Mouse (Mus musculus) effector memory CD4-positive, alpha-beta T cell, adult 7 months (primary cell): ENCODE data around the gene Hist1h4d. TPM values are rescaled to one million over a fixed set of nuclear protein-coding genes. Genes with fewer than 3 reads are reported as not detected.

Experiments
- polyA plus RNA-seq: library from polyadenylated mRNA; unstranded; fragments of 100-300 nt; shearing (Covaris generic); gene quantifications from one replicate; pipeline ENCODE4 v1.2.1, GENCODE M21; 2017

Hist1h4d gene
- polyA plus RNA-seq: 15.2 TPM

GRCm38 (mm10) chr13:23581408-23582218, at the start of gene Hist1h4d:
Gene Hist1h4d (plus strand): TSS chr13:23581598.

DNA sequence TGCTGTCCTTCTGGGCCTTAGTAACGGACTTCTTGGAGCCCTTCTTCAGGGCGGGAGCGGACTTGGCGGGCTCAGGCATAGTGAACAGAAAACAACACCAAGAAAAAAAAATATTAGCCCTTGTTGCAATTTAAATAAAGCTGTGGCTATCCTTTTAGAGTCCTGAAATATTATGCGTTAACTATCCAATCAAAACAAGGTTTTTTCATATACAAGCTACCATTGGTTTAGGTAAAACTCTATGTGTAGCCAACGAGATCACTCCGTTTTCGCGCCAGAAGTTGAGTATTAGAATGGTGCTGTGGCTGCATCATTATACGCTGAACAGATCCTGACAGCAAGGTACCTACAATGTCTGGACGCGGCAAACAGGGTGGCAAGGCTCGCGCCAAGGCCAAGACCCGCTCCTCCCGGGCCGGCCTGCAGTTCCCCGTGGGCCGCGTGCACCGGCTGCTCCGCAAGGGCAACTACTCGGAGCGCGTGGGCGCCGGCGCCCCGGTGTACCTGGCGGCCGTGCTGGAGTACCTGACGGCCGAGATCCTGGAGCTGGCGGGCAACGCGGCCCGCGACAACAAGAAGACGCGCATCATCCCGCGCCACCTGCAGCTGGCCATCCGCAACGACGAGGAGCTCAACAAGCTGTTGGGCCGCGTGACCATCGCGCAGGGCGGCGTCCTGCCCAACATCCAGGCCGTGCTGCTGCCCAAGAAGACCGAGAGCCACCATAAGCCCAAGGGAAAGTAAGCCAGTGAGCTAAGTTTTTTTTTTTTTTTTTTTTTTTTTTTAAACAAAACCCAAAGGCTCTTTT, 47.6 kb upstream of the Hist1h4d start, which contains the start of gene Hist1h2af:
TSS of gene Hist1h2af (plus strand) at position 347 of the 808 bp plus-strand sequence.

DNA sequence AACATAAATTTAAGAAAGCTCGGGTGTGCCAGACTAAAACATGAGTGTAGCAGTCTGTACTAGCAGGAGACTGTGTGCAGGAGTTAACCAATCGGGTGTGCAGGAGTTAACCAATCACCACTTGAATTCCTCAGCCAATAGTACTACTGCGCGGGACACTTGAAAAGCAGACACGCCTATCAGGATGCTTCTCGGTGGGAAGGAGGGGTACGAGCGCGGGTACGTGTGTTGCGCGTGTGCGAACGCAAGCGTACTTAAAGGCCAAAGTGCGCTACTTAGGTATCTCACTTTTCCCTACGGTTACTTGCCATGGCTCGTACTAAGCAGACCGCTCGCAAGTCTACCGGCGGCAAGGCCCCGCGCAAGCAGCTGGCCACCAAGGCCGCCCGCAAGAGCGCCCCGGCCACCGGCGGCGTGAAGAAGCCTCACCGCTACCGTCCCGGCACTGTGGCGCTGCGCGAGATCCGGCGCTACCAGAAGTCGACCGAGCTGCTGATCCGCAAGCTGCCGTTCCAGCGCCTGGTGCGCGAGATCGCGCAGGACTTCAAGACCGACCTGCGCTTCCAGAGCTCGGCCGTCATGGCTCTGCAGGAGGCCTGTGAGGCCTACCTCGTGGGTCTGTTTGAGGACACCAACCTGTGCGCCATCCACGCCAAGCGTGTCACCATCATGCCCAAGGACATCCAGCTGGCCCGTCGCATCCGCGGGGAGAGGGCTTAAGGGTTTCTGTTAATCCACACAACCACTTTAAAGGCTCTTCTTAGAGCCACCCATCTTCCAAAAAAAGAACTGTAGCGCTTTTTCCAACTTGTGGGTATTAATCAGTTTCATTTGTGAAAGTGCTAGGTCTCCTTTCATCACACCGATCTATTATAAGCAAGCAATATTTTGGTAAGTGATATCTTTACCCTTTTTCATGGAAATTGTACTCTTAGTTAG, 46.0 kb upstream of the Hist1h4d start, which contains the start of gene Hist1h3g:
TSS of gene Hist1h3g (plus strand) at position 286 of the 939 bp plus-strand sequence.

DNA sequence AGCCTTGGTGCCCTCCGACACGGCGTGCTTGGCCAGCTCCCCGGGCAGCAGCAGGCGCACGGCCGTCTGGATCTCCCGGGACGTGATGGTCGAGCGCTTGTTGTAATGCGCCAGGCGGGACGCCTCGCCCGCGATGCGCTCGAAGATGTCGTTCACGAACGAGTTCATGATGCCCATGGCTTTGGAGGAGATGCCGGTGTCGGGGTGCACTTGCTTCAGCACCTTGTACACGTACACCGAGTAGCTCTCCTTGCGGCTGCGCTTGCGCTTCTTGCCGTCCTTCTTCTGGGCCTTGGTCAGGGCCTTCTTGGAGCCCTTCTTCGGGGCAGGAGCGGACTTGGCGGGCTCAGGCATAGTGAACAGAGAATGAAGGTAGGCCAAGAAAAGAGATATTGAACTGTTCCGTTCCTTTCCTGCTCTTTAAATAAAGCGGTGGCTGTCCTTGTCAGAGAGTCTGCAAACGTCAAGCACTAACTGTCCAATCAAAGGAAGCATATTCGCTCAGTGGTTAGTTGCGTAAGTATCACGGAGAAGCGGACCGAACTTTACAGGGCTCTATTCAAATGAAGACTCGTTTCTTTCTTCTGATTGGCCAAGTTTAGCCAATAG, 38.3 kb upstream of the Hist1h4d start, which contains the start of gene Hist1h2bh:
TSS of gene Hist1h2bh (minus strand) at position 394 of the 609 bp plus-strand sequence.

DNA sequence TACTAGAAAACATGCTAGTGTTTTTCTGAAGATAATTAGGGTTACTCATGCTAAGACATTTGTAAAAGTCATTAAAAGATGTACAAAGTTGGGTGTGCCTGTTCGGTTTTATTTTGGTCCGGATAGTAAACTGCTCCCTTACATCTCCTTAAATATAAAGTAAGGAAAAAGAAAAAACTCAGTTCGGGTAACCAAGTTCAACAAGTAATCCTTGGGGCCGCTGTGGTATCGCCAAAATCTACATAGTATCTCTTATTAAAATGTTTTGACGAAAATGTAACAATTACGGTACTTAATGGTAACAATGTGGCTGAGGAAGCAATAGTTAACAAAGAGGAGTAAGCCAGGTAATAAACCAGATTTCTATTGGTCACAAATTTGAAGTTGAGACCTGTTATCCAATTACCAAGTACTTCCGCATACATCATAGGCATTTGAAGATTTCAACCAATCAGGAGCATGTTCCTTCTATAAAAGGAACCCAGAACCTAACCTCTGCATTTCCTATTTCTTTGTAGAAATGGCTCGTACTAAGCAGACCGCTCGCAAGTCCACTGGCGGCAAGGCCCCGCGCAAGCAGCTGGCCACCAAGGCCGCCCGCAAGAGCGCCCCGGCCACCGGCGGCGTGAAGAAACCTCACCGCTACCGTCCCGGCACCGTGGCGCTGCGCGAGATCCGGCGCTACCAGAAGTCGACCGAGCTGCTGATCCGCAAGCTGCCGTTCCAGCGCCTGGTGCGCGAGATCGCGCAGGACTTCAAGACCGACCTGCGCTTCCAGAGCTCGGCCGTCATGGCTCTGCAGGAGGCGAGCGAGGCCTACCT, 37.2 kb upstream of the Hist1h4d start, which contains the start of gene Hist1h3f:
TSS of gene Hist1h3f (plus strand) at position 88 of the 822 bp plus-strand sequence.

DNA sequence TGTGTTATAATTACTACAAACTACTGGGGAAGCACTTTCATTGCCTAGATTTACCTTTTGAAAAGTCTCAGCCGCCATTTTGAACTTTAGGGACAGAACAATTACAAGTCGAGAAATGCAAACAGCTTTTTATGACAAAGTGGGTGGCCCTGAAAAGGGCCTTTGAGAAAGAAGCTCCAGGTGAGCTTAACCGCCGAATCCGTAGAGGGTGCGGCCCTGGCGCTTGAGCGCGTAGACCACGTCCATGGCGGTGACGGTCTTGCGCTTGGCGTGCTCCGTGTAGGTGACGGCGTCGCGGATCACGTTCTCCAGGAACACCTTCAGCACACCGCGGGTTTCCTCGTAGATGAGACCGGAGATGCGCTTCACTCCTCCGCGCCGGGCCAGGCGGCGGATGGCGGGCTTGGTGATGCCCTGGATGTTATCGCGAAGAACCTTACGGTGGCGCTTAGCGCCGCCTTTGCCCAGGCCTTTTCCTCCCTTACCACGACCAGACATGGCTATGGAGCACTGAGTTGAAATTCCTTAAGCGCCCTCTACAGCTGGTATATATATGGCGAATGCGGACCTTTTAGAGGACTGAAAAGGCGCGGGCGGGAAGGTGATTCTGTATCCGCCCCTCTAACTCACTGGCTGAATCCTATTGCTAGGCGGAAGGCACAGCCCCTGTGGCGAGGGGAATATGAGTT, 30.1 kb upstream of the Hist1h4d start, which contains the start of gene Hist1h4f:
TSS of gene Hist1h4f (minus strand) at position 503 of the 689 bp plus-strand sequence.

DNA sequence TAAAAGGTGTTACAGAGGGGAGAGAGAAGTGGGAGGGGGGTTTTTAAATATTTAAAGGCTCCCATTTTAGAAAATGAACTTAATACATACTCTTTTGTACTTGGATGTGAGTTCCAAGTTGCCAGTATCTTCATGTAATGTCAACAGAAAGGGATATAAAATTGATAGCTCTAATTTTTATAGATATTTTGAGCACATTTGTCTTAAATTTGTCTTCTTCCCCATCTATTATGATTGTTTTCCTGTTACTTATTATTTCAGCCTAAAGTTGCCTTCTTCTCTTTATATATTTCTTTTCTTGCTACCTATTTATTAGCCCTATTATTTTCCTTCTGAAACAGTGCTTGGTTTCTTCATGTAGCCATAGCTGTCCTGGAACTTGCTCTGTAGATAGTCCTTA, 28.4 kb upstream of the Hist1h4d start, which contains the start of gene Hist1h1d:
TSS of gene Hist1h1d (plus strand) at position 301 of the 400 bp plus-strand sequence.

DNA sequence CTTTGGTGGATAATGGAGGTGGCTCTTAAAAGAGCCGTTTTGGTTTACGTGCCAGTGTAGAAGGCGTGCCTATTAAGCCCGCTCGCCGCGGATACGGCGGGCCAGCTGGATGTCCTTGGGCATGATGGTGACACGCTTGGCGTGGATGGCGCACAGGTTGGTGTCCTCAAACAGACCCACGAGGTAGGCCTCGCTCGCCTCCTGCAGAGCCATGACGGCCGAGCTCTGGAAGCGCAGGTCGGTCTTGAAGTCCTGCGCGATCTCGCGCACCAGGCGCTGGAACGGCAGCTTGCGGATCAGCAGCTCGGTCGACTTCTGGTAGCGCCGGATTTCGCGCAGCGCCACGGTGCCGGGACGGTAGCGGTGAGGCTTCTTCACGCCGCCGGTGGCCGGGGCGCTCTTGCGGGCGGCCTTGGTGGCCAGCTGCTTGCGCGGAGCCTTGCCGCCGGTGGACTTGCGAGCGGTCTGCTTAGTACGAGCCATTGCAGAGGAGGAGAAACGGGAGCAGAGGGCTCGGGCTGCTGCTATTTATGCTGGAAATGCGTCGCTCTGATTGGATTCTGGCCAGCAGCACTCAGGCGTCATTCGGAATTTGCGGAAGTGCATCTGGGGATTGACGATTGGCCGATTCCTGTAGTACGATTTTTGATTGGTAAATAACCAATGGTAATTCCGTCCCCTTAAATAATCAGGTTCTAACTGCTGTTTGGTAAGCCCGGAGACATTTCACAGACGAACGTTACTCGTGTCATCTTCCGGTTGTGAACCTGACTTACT, 19.3 kb upstream of the Hist1h4d start, which contains the start of gene Hist1h3e:
TSS of gene Hist1h3e (minus strand) at position 487 of the 777 bp plus-strand sequence.

GRCm38 (mm10) chr13:23571022-23571503, 10.3 kb upstream of the Hist1h4d start, which contains the start of the genes Hist1h2ae and Hist1h2bg:
Gene Hist1h2ae (minus strand): TSS chr13:23571220.
Gene Hist1h2bg (plus strand): TSS chr13:23571396.

DNA sequence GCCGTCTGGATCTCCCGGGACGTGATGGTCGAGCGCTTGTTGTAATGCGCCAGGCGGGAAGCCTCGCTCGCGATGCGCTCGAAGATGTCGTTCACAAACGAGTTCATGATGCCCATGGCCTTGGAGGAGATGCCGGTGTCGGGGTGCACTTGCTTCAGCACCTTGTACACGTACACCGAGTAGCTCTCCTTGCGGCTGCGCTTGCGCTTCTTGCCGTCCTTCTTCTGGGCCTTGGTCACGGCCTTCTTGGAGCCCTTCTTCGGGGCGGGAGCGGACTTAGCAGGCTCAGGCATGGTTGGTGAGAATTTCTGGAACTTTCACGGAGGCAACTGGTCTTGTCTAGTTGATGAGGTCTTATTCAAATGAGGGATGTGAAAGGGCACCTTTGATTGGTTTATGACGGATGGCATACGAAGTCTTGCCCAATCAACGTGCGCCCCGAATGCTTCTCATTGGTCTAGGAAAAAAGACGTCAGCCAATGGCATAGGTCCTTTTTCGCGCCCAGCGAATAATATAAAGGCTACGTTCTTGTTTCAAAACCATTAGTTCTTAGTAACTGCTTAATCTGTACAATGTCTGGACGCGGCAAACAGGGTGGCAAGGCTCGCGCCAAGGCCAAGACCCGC, 7.4 kb upstream of the Hist1h4d start, which contains the start of the genes Hist1h2bf and Hist1h2ad:
TSS of gene Hist1h2bf (minus strand) at position 299 of the 627 bp plus-strand sequence.
TSS of gene Hist1h2ad (plus strand) at position 484 of the 627 bp plus-strand sequence.

GRCm38 (mm10) chr13:23575271-23575851, 6.0 kb upstream of the Hist1h4d start, which contains the start of gene Hist1h3d:
Gene Hist1h3d (plus strand): TSS chr13:23575763.

GRCm38 (mm10) chr13:23620733-23621531, 39.5 kb downstream of the Hist1h4d start, which contains the start of gene Hist1h2be:
Gene Hist1h2be (minus strand): TSS chr13:23621124.

GRCm38 (mm10) chr13:23622175-23622671, 40.8 kb downstream of the Hist1h4d start, which contains the start of gene Hist1h1e:
Gene Hist1h1e (minus strand): TSS chr13:23622558.

